Mouse (Mus musculus) brain, embryonic 18.5 days (tissue): ENCODE data around the gene Fam166a.

Source experiments
- DNase-seq: peaks from one replicate; pipeline ENCODE4 v3.0.0-alpha.2; 2012; ENCODE audit warnings: low read depth, low spot score

The Fam166a gene

GRCm38 (mm10) chr2:25185625-25186574, 32.6 kb upstream of the Fam166a start:
- no peak for DNase-seq

- no peak for DNase-seq
These were observed 32.0 kb upstream of the Fam166a start for GRCm38 (mm10) chr2:25186575-25186930.

- DNase-seq = no peak
These were observed 30.7 kb upstream of the Fam166a start for GRCm38 (mm10) chr2:25187841-25188240.

- DNase-seq = no peak
These were observed 25.2 kb upstream of the Fam166a start for GRCm38 (mm10) chr2:25193330-25193770.

- no peak for DNase-seq
These were observed 24.5 kb upstream of the Fam166a start for GRCm38 (mm10) chr2:25194006-25194405.

GRCm38 (mm10) chr2:25194486-25195171, 23.9 kb upstream of the Fam166a start:
- no peak for DNase-seq

GRCm38 (mm10) chr2:25195211-25196156, 23.1 kb upstream of the Fam166a start:
- DNase-seq = no peak

- DNase-seq = no peak
These were observed 22.2 kb upstream of the Fam166a start, which contains the start of gene Tor4a for GRCm38 (mm10) chr2:25196172-25196954. Gene Tor4a (minus strand): TSS chr2:25196886.

- no peak for DNase-seq
These were observed 21.4 kb upstream of the Fam166a start for GRCm38 (mm10) chr2:25197191-25197590.

- DNase-seq = no peak
These were observed 20.6 kb upstream of the Fam166a start for GRCm38 (mm10) chr2:25197946-25198345.

- DNase-seq = no peak
These were observed 17.9 kb upstream of the Fam166a start for GRCm38 (mm10) chr2:25200631-25201030.

GRCm38 (mm10) chr2:25203631-25204214, 14.8 kb upstream of the Fam166a start:
- no peak for DNase-seq

GRCm38 (mm10) chr2:25207593-25207992, 11.0 kb upstream of the Fam166a start:
- no peak for DNase-seq

GRCm38 (mm10) chr2:25210686-25211085, 7.9 kb upstream of the Fam166a start:
- no peak for DNase-seq

GRCm38 (mm10) chr2:25211121-25211670, 7.3 kb upstream of the Fam166a start, which contains the start of gene Nelfb:
Gene Nelfb (minus strand): TSS chr2:25211489.
- peak; percentile 46 for DNase-seq

GRCm38 (mm10) chr2:25213266-25213865, 5.2 kb upstream of the Fam166a start:
- DNase-seq = no peak

GRCm38 (mm10) chr2:25214444-25214843, 4.1 kb upstream of the Fam166a start, which contains the start of gene Stpg3:
Gene Stpg3 (minus strand): TSS chr2:25214637.
- DNase-seq = no peak

GRCm38 (mm10) chr2:25217666-25218065, 879 bp upstream of the Fam166a start:
- no peak for DNase-seq

GRCm38 (mm10) chr2:25221331-25221772, 2.8 kb downstream of the Fam166a start:
- no peak for DNase-seq
